Mouse (Mus musculus): ENCODE measurements at regions not wholly inside any gene's neighbourhood (a gene's known extent, or its start where the extent isn't known, plus 50 kb on each side); places are given as distances from the start of the nearest gene placed in this dataset.
A peak's percentile ranks its signal among the peaks of the same experiment; 100 is the strongest.

DNA sequence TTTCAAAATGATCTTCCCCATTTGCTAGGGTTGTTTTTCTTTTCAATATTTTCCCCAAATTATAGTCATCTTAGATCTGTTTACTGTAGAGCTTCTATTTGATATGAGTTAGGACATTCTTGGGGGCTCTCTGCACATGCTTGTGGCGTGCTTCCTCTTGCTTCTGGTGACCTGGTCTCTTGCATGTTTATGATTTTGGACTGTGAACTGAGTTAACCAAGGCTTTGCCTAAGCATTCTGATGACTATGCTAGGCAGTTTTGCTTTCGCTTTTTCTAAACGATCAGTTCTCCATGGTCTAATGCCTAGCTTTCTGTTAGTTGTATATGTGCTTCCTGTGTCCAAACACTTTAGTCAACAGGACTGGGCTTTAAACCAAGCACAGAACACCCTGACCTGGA lies 339.4 kb upstream of the Sphkap start:
- H3K4me3 ChIP-seq (ENCODE audit: low read depth, low read length), result no peak overlapping the region
- no peaks in the 10 kb centered on the region for H3K36me3 ChIP-seq (replicated peaks; ENCODE audit: control insufficient read depth, insufficient read depth, low read length)
- TF ChIP-seq CTCF (IDR thresholded peaks at IDR 0.05; ENCODE audit: low read depth) (no peak), EP300 (IDR thresholded peaks at IDR 0.05; ENCODE audit: low read depth) (no peak)
- H3K9me3 ChIP-seq (replicated peaks; ENCODE audit: control insufficient read depth, low read length), result no peaks in the 10 kb centered on the region
- ATAC-seq (ENCODE audit: insufficient read depth, low read depth) (no peak), DNase-seq (ENCODE audit: low spot score) (no peak)
- no peak overlapping the region for H3K27ac ChIP-seq (ENCODE audit: low read depth)
- H3K4me1 ChIP-seq (ENCODE audit: control insufficient read depth, insufficient read depth), result no peaks in the 10 kb centered on the region
- no peaks in the 10 kb centered on the region for H3K27me3 ChIP-seq (ENCODE audit: control insufficient read depth, insufficient read depth, low read length)
- WGBS, result 80% methylated on average over 3 of the region's 3 CpGs
- no peak overlapping the region for H3K4me2 ChIP-seq (ENCODE audit: low read depth, low read length)
- no peak overlapping the region for H3K9ac ChIP-seq (replicated peaks; ENCODE audit: low read depth, low read length)

- no peak overlapping the region for H3K4me2 ChIP-seq (ENCODE audit: low read depth, low read length)
- no peak overlapping the region for H3K4me3 ChIP-seq (ENCODE audit: low read depth, low read length)
- H3K27me3 ChIP-seq (ENCODE audit: control insufficient read depth, insufficient read depth, low read length), result no peaks in the 10 kb centered on the region
- no peak for ATAC-seq (ENCODE audit: insufficient read depth, low read depth)
- H3K9ac ChIP-seq (replicated peaks; ENCODE audit: low read depth, low read length), result no peak overlapping the region
- peak; percentile 55 for DNase-seq (ENCODE audit: low spot score)
- H3K4me1 ChIP-seq (ENCODE audit: control insufficient read depth, insufficient read depth), result no peaks in the 10 kb centered on the region
- TF ChIP-seq CTCF (IDR thresholded peaks at IDR 0.05; ENCODE audit: low read depth), result peak; percentile 76
- TF ChIP-seq EP300 (IDR thresholded peaks at IDR 0.05; ENCODE audit: low read depth), result no peak
- no peak overlapping the region for H3K27ac ChIP-seq (ENCODE audit: low read depth)
- no peaks in the 10 kb centered on the region for H3K9me3 ChIP-seq (replicated peaks; ENCODE audit: control insufficient read depth, low read length)
- WGBS, result 20% methylated on average over 6 of the region's 6 CpGs
- no peaks in the 10 kb centered on the region for H3K36me3 ChIP-seq (replicated peaks; ENCODE audit: control insufficient read depth, insufficient read depth, low read length)
Measured at GRCm38 (mm10) chr1:83746036-83746435, 338.0 kb upstream of the Sphkap start.

DNA sequence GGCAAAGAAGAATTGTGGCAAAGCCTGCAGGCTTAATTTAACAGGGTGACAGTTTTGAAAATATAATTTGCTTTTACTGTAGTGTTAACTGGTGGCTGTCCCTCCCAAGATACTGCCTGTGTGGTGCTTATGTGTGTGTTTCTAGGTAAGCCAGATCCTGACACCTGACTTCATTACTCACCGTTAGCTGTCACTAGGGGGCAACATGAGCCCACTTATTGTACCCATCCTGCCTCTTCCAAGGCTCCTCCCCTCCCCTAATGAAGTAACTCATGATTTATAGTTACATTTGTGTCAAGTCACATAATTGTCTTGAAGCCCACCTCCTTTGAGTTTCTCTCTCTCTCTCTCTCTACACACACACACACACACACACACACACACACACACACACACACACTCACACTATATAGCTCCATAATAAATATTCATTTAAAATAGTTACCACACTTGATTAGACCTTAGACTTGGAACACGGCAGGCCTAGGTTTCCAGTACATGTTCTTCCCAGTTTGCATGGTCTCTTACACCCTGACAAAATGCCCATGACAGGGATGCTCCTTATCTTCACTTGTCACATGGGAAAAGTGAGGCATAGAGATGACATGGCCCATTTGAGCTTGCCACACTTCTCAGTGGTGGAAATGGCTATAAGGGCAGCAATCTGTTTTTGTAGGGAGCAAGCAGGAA lies 328.6 kb upstream of the Sphkap start:
- H3K27ac ChIP-seq (ENCODE audit: low read depth), result no peak overlapping the region
- H3K9me3 ChIP-seq (replicated peaks; ENCODE audit: control insufficient read depth, low read length), result no peaks in the 10 kb centered on the region
- DNase-seq (ENCODE audit: low spot score), result no peak
- H3K27me3 ChIP-seq (ENCODE audit: control insufficient read depth, insufficient read depth, low read length), result no peaks in the 10 kb centered on the region
- H3K9ac ChIP-seq (replicated peaks; ENCODE audit: low read depth, low read length), result no peak overlapping the region
- H3K4me3 ChIP-seq (ENCODE audit: low read depth, low read length), result no peak overlapping the region
- H3K4me1 ChIP-seq (ENCODE audit: control insufficient read depth, insufficient read depth), result no peaks in the 10 kb centered on the region
- no peak overlapping the region for H3K4me2 ChIP-seq (ENCODE audit: low read depth, low read length)
- TF ChIP-seq CTCF (IDR thresholded peaks at IDR 0.05; ENCODE audit: low read depth) (peak; percentile 35), EP300 (IDR thresholded peaks at IDR 0.05; ENCODE audit: low read depth) (no peak)
- 32% methylated on average over 2 of the region's 2 CpGs for WGBS
- H3K36me3 ChIP-seq (replicated peaks; ENCODE audit: control insufficient read depth, insufficient read depth, low read length), result no peaks in the 10 kb centered on the region
- ATAC-seq (ENCODE audit: insufficient read depth, low read depth), result no peak

DNA sequence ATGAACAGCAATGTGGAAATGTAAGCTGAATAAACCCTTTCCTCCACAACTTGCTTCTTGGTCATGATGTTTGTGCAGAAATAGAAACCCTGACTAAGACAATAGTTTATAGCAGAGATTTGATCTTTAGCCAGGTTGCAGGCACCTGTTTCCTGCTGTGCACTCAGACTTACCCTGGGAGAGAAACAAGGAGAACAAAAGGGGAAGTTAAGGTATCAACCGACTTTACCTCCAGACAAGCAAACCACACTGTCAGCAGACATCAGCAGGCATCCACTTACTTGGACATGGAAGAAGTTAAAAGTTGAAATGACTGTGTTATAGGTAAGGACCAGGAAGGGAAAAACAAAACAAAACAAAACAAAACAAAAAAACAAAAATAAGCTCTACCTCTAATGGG lies 323.7 kb upstream of the Sphkap start:
- Histone ChIP-seq H3K27me3 (ENCODE audit: control insufficient read depth, insufficient read depth, low read length) (no peaks in the 10 kb centered on the region), H3K4me1 (ENCODE audit: control insufficient read depth, insufficient read depth) (no peaks in the 10 kb centered on the region), H3K4me2 (ENCODE audit: low read depth, low read length) (no peak overlapping the region), H3K9me3 (replicated peaks; ENCODE audit: control insufficient read depth, low read length) (no peaks in the 10 kb centered on the region), H3K36me3 (replicated peaks; ENCODE audit: control insufficient read depth, insufficient read depth, low read length) (no peaks in the 10 kb centered on the region), H3K9ac (replicated peaks; ENCODE audit: low read depth, low read length) (no peak overlapping the region), H3K27ac (ENCODE audit: low read depth) (no peak overlapping the region), H3K4me3 (ENCODE audit: low read depth, low read length) (no peak overlapping the region)
- ATAC-seq (ENCODE audit: insufficient read depth, low read depth) (no peak), DNase-seq (ENCODE audit: low spot score) (no peak)
- TF ChIP-seq EP300 (IDR thresholded peaks at IDR 0.05; ENCODE audit: low read depth) (no peak), CTCF (IDR thresholded peaks at IDR 0.05; ENCODE audit: low read depth) (no peak)
- WGBS, result 56% methylated on average over 1 of the region's 1 CpGs

DNA sequence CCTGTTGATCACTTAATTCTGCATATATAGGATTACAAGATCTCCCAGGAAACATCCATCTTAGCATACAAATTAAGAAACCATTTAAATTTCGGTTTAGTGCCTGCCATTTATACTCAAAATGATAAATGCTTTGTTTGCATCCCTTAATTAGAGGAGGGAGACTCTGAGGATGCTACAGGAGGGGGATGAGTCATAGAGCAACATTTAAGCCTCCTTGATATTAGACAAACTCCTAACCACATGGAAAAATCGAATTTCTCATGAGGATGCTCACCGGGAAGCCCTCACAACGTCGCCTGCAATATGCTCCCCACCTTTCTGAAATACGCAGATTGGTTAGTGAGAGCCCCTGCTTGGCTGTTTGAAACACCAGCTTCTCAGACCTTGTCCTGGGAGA lies 320.8 kb upstream of the Sphkap start:
- TF ChIP-seq EP300 (IDR thresholded peaks at IDR 0.05; ENCODE audit: low read depth) (no peak), CTCF (IDR thresholded peaks at IDR 0.05; ENCODE audit: low read depth) (no peak)
- H3K27me3 ChIP-seq (ENCODE audit: control insufficient read depth, insufficient read depth, low read length), result no peaks in the 10 kb centered on the region
- WGBS, result 65% methylated on average over 6 of the region's 6 CpGs
- no peak overlapping the region for H3K9ac ChIP-seq (replicated peaks; ENCODE audit: low read depth, low read length)
- no peak overlapping the region for H3K4me2 ChIP-seq (ENCODE audit: low read depth, low read length)
- DNase-seq (ENCODE audit: low spot score), result no peak
- ATAC-seq (ENCODE audit: insufficient read depth, low read depth), result no peak
- H3K36me3 ChIP-seq (replicated peaks; ENCODE audit: control insufficient read depth, insufficient read depth, low read length), result no peaks in the 10 kb centered on the region
- H3K4me1 ChIP-seq (ENCODE audit: control insufficient read depth, insufficient read depth), result no peaks in the 10 kb centered on the region
- no peak overlapping the region for H3K27ac ChIP-seq (ENCODE audit: low read depth)
- H3K4me3 ChIP-seq (ENCODE audit: low read depth, low read length), result no peak overlapping the region
- H3K9me3 ChIP-seq (replicated peaks; ENCODE audit: control insufficient read depth, low read length), result no peaks in the 10 kb centered on the region

DNA sequence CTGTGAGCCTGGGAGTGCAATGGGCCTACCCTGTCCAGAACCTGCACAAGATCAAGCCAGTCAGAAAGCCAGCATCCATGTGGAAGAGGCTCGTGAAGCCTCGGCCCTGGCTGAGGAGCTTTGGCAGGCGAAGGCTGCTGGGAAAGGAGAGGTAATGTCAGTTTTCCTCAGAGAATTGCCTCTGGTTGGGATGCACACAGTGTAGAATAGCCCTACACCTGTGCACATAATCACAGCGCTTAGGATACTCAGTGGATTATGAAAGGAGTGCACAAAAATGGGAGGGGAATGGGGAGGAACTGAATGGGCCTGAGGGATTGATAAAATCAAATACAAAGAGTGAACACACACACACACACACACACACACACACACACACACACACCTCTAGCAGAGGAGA lies 319.9 kb upstream of the Sphkap start:
- Histone ChIP-seq H3K4me2 (ENCODE audit: low read depth, low read length) (no peak overlapping the region), H3K27me3 (ENCODE audit: control insufficient read depth, insufficient read depth, low read length) (no peaks in the 10 kb centered on the region), H3K4me1 (ENCODE audit: control insufficient read depth, insufficient read depth) (no peaks in the 10 kb centered on the region), H3K9me3 (replicated peaks; ENCODE audit: control insufficient read depth, low read length) (no peaks in the 10 kb centered on the region), H3K9ac (replicated peaks; ENCODE audit: low read depth, low read length) (no peak overlapping the region), H3K4me3 (ENCODE audit: low read depth, low read length) (no peak overlapping the region), H3K27ac (ENCODE audit: low read depth) (no peak overlapping the region), H3K36me3 (replicated peaks; ENCODE audit: control insufficient read depth, insufficient read depth, low read length) (no peaks in the 10 kb centered on the region)
- TF ChIP-seq CTCF (IDR thresholded peaks at IDR 0.05; ENCODE audit: low read depth) (no peak), EP300 (IDR thresholded peaks at IDR 0.05; ENCODE audit: low read depth) (no peak)
- WGBS, result 86% methylated on average over 4 of the region's 4 CpGs
- DNase-seq (ENCODE audit: low spot score) (no peak), ATAC-seq (ENCODE audit: insufficient read depth, low read depth) (no peak)

Data from heart, postnatal 0 days (tissue).